Mouse (Mus musculus) frontal cortex, adult 2 months (tissue): ENCODE data around the gene Tmem177. TPM values are rescaled to one million over a fixed set of nuclear protein-coding genes. Genes with fewer than 3 reads are reported as not detected.
A peak's percentile ranks its signal among the peaks of the same experiment; 100 is the strongest.

Experiments
- DNase-seq, 2 experiments: peaks; one replicate each; pipeline ENCODE4 v3.0.0; 2022; ENCODE audit warnings: low spot score in 1 of 2; ENCODE audit errors: extremely low spot score in 1 of 2
- polyA plus RNA-seq: library from polyadenylated mRNA; depleted of rRNA; stranded (reverse); fragments of >200 nt; gene quantifications from 2 replicates; pipeline ENCODE4 v1.2.3, GENCODE M21; 2012; rRNA removed

Tmem177 gene
- polyA plus RNA-seq = 6.7 and 7.4 TPM in 2 replicates

GRCm38 (mm10) chr1:119912953-119913814, at the start of gene Tmem177:
TSS of gene Tmem177 (minus strand) at chr1:119913208.
- peak; percentile 83 to 95 for DNase-seq

GRCm38 (mm10) chr1:119959920-119960319, 46.9 kb upstream of the Tmem177 start:
- no peak for DNase-seq

- no peak for DNase-seq
Measured at GRCm38 (mm10) chr1:119959464-119959863, 46.5 kb upstream of the Tmem177 start.

GRCm38 (mm10) chr1:119957716-119958222, 44.8 kb upstream of the Tmem177 start:
- peak in 1 of 2 experiments; percentile 14 for DNase-seq

GRCm38 (mm10) chr1:119954680-119955079, 41.7 kb upstream of the Tmem177 start:
- DNase-seq = no peak

- no peak for DNase-seq
Measured at GRCm38 (mm10) chr1:119953456-119953855, 40.4 kb upstream of the Tmem177 start.

- no peak for DNase-seq
Measured at GRCm38 (mm10) chr1:119950086-119950485, 37.1 kb upstream of the Tmem177 start.

GRCm38 (mm10) chr1:119936861-119937260, 23.9 kb upstream of the Tmem177 start:
- DNase-seq = peak in 1 of 2 experiments; percentile 16

- no peak for DNase-seq
Measured at GRCm38 (mm10) chr1:119931421-119932150, 18.6 kb upstream of the Tmem177 start.

- DNase-seq = peak in 1 of 2 experiments; percentile 78
Measured at GRCm38 (mm10) chr1:119929715-119930114, 16.7 kb upstream of the Tmem177 start.

GRCm38 (mm10) chr1:119919299-119919698, 6.3 kb upstream of the Tmem177 start:
- DNase-seq = peak in 1 of 2 experiments; percentile 43

- no peak for DNase-seq
Measured at GRCm38 (mm10) chr1:119916823-119917371, 3.9 kb upstream of the Tmem177 start.

- no peak for DNase-seq
Measured at GRCm38 (mm10) chr1:119907206-119907748, 5.7 kb downstream of the Tmem177 start.

GRCm38 (mm10) chr1:119903231-119903620, 9.8 kb downstream of the Tmem177 start:
- DNase-seq = no peak

- DNase-seq = no peak
Measured at GRCm38 (mm10) chr1:119902551-119903230, 10.3 kb downstream of the Tmem177 start.

GRCm38 (mm10) chr1:119899195-119900123, 13.5 kb downstream of the Tmem177 start:
- peak; percentile 66 to 69 for DNase-seq

GRCm38 (mm10) chr1:119894936-119895335, 18.1 kb downstream of the Tmem177 start:
- DNase-seq = peak in 1 of 2 experiments; percentile 72

- peak in 1 of 2 experiments; percentile 61 for DNase-seq
Measured at GRCm38 (mm10) chr1:119893600-119893999, 19.4 kb downstream of the Tmem177 start.

GRCm38 (mm10) chr1:119892933-119893332, 20.1 kb downstream of the Tmem177 start:
- no peak for DNase-seq
